Mouse (Mus musculus) macrophage (primary cell): Measurements from ENCODE around the gene Syt15. TPM values are rescaled to one million over a fixed set of nuclear protein-coding genes. Genes with fewer than 3 reads are reported as not detected.
"Not testable (repeated sequence)": the region's sequence is repeated elsewhere in the genome, so short reads cannot be mapped to it uniquely, and the experiment has no call there.

Experiments
- H3K27ac ChIP-seq: fragments of 350-480 bp; formaldehyde crosslinking; 2 replicates; pipeline ENCODE4 v1.9.0; 2021
- H3K36me3 ChIP-seq: fragments of 350-480 bp; formaldehyde crosslinking; 2 replicates; pipeline ENCODE4 v1.9.0; 2021; ENCODE audit errors: inconsistent target
- H3K4me3 ChIP-seq: fragments of 350-480 bp; formaldehyde crosslinking; 2 replicates; pipeline ENCODE4 v1.9.0; 2021; ENCODE audit errors: inconsistent target
- H3K79me2 ChIP-seq: fragments of 350-480 bp; formaldehyde crosslinking; 2 replicates; pipeline ENCODE4 v1.9.0; 2021; ENCODE audit errors: inconsistent target
- WGBS: methylation state at CpG from one replicate; pipeline ENCODE4 v1.1.7; 2026; ENCODE audit warnings: inconsistent platforms; ENCODE audit not compliant: missing documents; 5-methylcytosine and 5-hydroxymethylcytosine counted together
- polyA plus RNA-seq: library from polyadenylated mRNA; stranded (reverse); fragments of 250-400 nt; gene quantifications from 3 replicates; pipeline ENCODE4 v1.2.4, GENCODE M21; 2018; ENCODE audit warnings: inconsistent platforms

Gene Syt15
- polyA plus RNA-seq, 1 experiment from 2014 or later = not detected

DNA sequence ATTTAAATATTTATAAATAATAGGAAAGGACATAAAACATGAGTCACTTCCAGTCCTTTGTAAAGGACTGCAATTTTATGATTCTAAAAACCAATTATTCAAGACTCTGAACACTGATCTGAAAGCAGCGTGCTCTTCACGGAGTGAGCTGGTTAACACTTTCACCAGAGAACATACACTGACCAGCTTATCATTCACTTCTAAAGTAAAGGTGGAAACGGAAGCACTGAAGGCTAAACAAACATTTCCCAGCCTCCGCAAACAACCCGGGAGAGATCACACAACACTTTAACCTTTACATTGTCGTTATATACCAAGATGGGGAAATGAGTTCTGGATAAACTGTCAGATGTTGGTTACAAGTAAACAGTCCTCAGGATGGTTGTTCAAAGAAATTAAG is 21.3 kb downstream of the Syt15 start:
- no peak overlapping the region for H3K27ac ChIP-seq
- WGBS = 89% methylated on average over 6 of the region's 6 CpGs
- H3K4me3 ChIP-seq = no peak overlapping the region
- no peaks in the 10 kb centered on the region for H3K36me3 ChIP-seq
- H3K79me2 ChIP-seq = no peaks in the 10 kb centered on the region

DNA sequence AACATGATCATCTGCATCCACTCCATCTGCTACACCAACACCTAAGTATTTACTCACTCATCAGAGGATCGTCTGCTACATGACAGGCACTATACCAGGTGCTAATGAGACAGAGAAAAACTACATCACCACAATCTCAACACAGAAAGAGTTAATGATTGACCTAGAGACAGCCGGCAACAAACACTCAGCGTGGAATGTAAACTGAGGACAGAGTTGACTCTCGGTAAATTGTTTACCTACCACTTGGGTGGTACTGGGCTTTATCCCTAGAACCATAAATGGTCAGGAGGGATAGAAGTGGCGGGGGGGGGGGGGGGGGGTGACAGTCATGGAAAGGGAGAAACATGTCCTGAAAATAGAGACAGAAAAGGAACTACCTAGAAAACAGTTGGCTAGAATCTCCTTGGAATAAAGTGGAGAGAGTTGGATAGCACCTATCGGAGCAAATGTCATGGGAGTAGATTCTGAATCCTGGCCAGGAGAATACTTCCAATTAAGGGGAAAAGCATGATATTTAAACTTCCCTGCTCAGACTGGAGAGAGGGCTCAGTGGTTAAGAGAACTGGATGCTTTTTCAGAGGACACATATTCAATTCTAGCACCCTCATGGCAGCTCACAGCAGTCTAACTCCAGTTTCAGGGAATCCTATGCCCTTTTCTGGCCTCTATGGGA is 33.2 kb downstream of the Syt15 start:
- H3K27ac ChIP-seq = no peak overlapping the region
- no peaks in the 10 kb centered on the region for H3K79me2 ChIP-seq
- 92% methylated on average over 4 of the region's 6 CpGs for WGBS
- no peak overlapping the region for H3K4me3 ChIP-seq
- H3K36me3 ChIP-seq = no peaks in the 10 kb centered on the region

DNA sequence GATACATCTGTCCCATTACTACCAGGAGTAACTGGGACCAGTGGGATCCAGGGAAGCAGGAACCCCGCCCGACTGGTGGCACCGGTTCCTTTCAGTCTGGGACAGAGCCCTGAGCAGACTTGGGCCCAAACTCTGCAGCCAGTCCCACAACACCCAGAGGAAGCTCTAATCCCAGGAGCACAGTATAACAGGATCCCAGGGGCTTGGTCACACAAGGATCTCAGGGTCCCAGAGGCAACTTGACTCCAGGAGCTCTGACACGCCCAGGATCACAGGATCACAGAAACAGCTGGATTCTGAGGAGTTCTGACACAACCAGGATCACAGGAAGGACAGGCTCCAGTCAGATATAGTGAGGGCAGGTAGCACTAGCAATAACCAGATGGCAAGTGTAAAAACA is 33.9 kb downstream of the Syt15 start:
- H3K36me3 ChIP-seq = no peaks in the 10 kb centered on the region
- 91% methylated on average over 4 of the region's 4 CpGs for WGBS
- H3K27ac ChIP-seq = no peak overlapping the region
- no peaks in the 10 kb centered on the region for H3K79me2 ChIP-seq
- no peak overlapping the region for H3K4me3 ChIP-seq

DNA sequence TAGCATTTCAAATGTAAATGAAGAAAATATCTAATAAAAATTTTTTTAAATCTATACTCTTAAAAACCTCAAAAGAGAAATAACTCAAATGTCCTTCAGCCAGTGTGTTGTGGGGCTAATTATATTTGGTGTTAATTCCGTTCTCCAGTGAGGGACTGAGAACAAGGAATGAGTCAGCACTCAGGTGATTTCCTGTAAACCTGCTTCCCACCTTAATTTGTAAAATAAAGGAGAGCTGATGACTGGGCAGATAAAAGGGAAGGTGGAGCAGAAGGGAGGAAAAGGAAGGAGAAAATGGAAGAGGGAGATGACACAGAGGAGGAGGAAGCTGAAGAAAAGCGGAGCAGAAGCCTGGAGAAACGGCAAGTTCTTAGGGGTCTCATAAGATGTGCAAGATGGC is 39.1 kb downstream of the Syt15 start:
- H3K4me3 ChIP-seq, H3K79me2 ChIP-seq, H3K36me3 ChIP-seq, H3K27ac ChIP-seq: not testable (repeated sequence)
- 80% methylated on average over 3 of the region's 3 CpGs for WGBS

DNA sequence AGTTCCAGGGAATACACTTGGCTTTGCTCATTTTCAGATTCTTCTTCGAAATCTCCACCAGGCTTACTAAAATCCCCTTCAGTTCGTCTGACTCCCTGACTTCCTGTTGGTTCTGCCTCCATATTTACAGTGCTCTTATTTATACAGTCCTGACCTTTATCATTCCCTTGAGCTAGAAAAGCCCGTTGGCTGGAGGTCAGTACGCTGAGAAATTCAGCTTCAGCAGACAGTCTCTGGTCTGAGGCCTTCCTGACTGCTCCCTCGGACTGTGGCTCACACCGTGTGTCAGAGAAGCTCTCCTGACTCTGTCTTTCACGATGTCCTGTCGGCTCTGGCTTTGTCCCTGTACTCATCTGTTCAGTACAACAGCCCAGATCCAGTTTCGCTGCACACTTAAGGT is 48.7 kb downstream of the Syt15 start:
- Histone ChIP-seq H3K4me3 (no peak overlapping the region), H3K79me2 (no peaks in the 10 kb centered on the region), H3K36me3 (no peaks in the 10 kb centered on the region), H3K27ac (no peak overlapping the region)
- WGBS = 95% methylated on average over 9 of the region's 9 CpGs

DNA sequence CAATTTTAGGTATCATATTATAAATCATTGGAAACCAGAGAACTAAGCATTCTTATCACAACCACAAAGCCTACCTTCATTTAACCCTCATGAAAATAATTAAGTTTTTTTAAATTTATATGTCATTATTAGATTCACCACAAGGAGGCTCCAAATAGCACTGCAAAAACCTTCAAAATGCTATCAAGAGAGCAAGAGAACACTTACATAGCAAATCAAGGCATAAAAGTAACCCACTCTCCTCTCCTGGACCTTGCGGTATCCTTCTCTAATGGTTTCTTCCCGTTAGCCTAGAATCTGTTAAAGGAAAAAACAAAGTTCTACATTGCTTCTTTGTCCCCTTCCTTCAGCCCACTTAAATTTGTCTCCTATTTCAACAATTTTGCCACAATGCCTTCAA is 53.9 kb downstream of the Syt15 start:
- no peak overlapping the region for H3K27ac ChIP-seq
- no peaks in the 10 kb centered on the region for H3K36me3 ChIP-seq
- no peaks in the 10 kb centered on the region for H3K79me2 ChIP-seq
- no peak overlapping the region for H3K4me3 ChIP-seq
- 69% methylated on average over 2 of the region's 2 CpGs for WGBS

DNA sequence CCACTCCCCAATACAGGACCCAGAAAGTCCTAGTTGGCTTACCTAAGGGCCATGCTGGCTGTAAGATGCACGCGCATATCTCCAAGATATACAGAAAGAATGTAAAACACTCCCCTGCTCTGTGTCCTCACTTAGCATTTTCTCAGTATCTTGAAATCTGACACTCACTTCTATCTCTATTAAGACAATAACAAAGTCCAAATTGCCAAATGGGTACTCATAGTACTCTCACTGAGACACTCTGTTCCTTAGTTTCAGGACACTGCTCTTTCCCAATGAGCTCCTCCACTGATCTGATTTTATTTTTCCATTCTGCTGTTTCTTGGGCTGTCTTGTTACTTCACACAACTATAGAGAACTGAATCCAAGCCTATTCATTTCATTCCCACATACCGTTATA is 54.7 kb downstream of the Syt15 start:
- no peaks in the 10 kb centered on the region for H3K36me3 ChIP-seq
- no peaks in the 10 kb centered on the region for H3K79me2 ChIP-seq
- no peak overlapping the region for H3K27ac ChIP-seq
- WGBS = 96% methylated on average over 3 of the region's 3 CpGs
- no peak overlapping the region for H3K4me3 ChIP-seq

DNA sequence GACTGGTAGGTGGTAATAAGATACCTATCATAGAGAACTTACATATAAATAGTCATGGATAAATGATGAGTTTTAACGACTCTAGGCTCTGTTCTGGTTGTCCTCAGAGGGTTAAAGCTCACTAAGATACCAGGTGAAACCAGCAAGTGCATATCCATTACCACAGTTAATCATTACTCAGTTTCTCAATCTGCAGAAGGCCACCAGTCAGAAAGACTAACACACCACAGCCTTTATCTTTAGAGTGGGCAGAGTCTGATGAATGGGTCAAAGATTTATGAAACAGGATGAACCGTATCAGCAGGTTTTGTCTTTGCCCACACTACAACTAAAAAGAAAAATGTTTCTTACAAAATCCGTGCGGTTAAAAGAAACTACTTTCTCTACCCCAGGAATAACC is 55.8 kb downstream of the Syt15 start:
- Histone ChIP-seq H3K36me3 (no peaks in the 10 kb centered on the region), H3K79me2 (no peaks in the 10 kb centered on the region), H3K4me3 (no peak overlapping the region), H3K27ac (no peak overlapping the region)
- WGBS = 94% methylated on average over 4 of the region's 4 CpGs

DNA sequence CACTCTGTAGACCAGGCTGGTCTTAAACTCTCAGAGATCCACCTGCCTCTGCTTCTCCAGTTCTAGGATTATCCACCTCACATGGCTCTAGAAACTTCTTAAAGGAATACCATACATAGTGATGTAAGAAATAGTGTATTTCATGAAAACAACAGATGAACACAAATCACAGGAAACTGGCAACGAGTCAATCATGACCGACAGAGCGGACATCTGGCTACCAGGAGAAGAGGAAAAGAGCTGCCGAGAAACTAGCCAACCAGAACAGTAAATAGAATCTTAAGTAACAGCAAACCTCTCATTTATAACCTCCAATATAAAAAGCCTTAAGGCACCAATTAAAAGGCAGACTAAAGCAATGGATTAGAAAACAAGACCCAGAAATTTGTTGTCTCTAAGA is 60.3 kb downstream of the Syt15 start:
- no peaks in the 10 kb centered on the region for H3K36me3 ChIP-seq
- no peak overlapping the region for H3K4me3 ChIP-seq
- H3K27ac ChIP-seq = no peak overlapping the region
- no peaks in the 10 kb centered on the region for H3K79me2 ChIP-seq
- WGBS = 80% methylated on average over 4 of the region's 4 CpGs

Other genes starting within 250 kb of the Syt15 start
- gene Zfp488, start 240.8 kb upstream of the Syt15 start, polyA plus RNA-seq = not detected in 3 replicates
- not detected in 3 replicates for gene Gm30083, start 204.4 kb upstream of the Syt15 start, polyA plus RNA-seq
- gene Gm5460, start 202.8 kb upstream of the Syt15 start, polyA plus RNA-seq = not detected in 3 replicates
- gene Antxrl, start 166.9 kb upstream of the Syt15 start, polyA plus RNA-seq = not detected in 3 replicates
- gene Anxa8, start 133.6 kb upstream of the Syt15 start, polyA plus RNA-seq = not detected in 3 replicates
- gene A630023A22Rik, start 116.8 kb upstream of the Syt15 start, polyA plus RNA-seq = not detected in 3 replicates
- not detected in 3 replicates for gene Npy4r, start 67.1 kb upstream of the Syt15 start, polyA plus RNA-seq
- gene Gprin2, start 17.9 kb upstream of the Syt15 start, polyA plus RNA-seq = not detected in 3 replicates
- gene Shld2, start 90.9 kb downstream of the Syt15 start, polyA plus RNA-seq = 5.9 to 7.5 TPM (median 7.1 TPM) in 3 replicates
- gene Glud1, start 91.1 kb downstream of the Syt15 start, polyA plus RNA-seq = 110 to 176 TPM (median 161 TPM) in 3 replicates
- gene Fam25c, start 135.8 kb downstream of the Syt15 start, polyA plus RNA-seq = not detected in 3 replicates
- not detected in 3 replicates for gene Sncg, start 155.2 kb downstream of the Syt15 start, polyA plus RNA-seq
- 0.07 to 0.11 TPM in 2 of 3 replicates, not detected in the other for gene Mmrn2, start 155.9 kb downstream of the Syt15 start, polyA plus RNA-seq